Mouse (Mus musculus): Measurements from ENCODE around the gene Itprid1. TPM values are rescaled to one million over a fixed set of nuclear protein-coding genes. Genes with fewer than 3 reads are reported as not detected.

The Itprid1 gene
- polyA plus RNA-seq, 1 experiment = not detected

DNA sequence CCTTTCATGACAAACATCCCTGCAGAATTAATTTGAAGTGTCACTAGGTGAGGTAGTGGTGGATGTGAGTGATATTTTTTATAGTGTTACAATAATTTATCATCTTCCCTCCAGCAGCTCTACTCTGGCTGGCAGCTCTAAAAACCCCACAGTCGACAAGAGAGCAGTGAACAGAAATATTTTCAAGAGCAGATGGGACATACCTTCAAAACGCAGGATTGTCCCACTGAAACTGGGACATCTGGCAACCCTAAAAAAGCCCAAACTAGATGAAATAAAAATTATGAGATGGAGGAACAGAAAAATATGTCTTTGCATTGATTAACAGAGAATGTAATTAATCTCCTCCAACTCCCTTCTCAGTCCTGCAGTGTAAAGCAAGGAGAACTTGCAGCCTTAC lies 30.2 kb upstream of the Itprid1 start:
- no peak overlapping the region for H3K4me3 ChIP-seq (ENCODE audit: insufficient read depth, low read length)
- no peak overlapping the region for H3K27ac ChIP-seq (ENCODE audit: insufficient read depth, low read length)
- TF ChIP-seq CTCF (IDR thresholded peaks at IDR 0.05; ENCODE audit: borderline replicate concordance, insufficient read depth, low read length) (no peak), POLR2A (IDR thresholded peaks at IDR 0.05; ENCODE audit: low read depth, low read length) (no peak)
- no peaks in the 10 kb centered on the region for H3K4me1 ChIP-seq (ENCODE audit: control insufficient read depth, insufficient read depth, low read length)

DNA sequence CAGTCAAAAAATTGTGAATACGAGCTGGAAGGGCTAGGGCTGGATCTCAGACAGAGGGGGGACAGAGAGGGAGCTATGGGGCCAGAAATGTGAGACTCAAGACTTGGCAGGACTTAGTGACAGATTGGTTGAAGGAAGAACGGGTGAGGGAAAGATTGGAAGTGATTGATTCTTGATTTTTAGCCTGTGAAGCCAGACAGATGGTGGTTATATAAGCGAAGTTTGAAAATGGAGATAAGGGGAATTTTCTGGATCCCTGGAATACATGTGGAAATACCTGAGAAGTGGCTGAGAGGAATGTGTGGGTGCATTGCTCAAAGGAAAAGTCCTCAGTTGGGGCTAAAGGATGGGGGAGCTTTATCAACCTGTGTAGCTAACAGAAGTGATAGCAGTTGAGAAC lies 28.0 kb upstream of the Itprid1 start:
- TF ChIP-seq POLR2A (IDR thresholded peaks at IDR 0.05; ENCODE audit: low read depth, low read length) (no peak), CTCF (IDR thresholded peaks at IDR 0.05; ENCODE audit: borderline replicate concordance, insufficient read depth, low read length) (no peak)
- no peaks in the 10 kb centered on the region for H3K4me1 ChIP-seq (ENCODE audit: control insufficient read depth, insufficient read depth, low read length)
- no peak overlapping the region for H3K27ac ChIP-seq (ENCODE audit: insufficient read depth, low read length)
- no peak overlapping the region for H3K4me3 ChIP-seq (ENCODE audit: insufficient read depth, low read length)

DNA sequence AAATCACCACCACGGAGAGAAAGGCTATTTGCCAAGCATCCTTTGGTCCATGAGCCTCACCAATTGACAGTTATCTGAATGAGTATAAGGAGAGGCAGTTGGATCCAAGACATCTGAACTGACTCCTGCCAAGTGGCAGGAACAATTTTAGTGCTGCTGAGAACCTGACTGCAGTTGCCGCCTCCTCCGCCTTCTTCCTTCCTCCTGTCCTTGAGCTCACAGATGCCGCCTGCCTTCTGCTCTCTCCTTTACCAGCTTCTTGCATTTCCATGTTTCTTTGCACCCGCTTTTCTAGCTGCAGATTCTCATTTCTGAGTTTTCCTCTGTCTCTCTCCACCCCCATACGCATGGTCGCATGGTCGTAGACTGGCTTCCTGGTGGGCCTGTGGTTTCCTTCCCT lies 25.5 kb upstream of the Itprid1 start:
- TF ChIP-seq CTCF (IDR thresholded peaks at IDR 0.05; ENCODE audit: borderline replicate concordance, insufficient read depth, low read length) (no peak), POLR2A (IDR thresholded peaks at IDR 0.05; ENCODE audit: low read depth, low read length) (no peak)
- H3K4me3 ChIP-seq (ENCODE audit: insufficient read depth, low read length) = no peak overlapping the region
- H3K27ac ChIP-seq (ENCODE audit: insufficient read depth, low read length) = no peak overlapping the region
- no peaks in the 10 kb centered on the region for H3K4me1 ChIP-seq (ENCODE audit: control insufficient read depth, insufficient read depth, low read length)

DNA sequence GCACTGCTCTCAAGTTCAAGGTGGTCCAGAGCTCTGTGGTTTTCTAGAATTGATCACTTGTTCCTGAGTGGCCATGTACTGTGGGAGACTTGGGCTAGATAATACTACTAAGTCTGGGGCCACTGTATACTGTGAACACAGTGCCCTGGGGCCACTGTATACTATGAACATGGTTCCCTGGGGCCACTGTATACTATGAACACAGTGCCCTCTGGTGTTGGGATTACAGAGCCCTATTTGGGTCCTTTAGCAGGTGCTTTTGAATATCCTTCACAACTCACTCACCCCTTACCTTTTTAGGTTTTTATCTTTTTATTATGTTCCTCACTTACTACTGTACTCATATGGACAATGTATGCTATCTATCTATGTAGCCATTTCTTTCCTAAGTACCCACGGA lies 24.3 kb upstream of the Itprid1 start:
- TF ChIP-seq CTCF (IDR thresholded peaks at IDR 0.05; ENCODE audit: borderline replicate concordance, insufficient read depth, low read length) = no peak
- no peak for TF ChIP-seq POLR2A (IDR thresholded peaks at IDR 0.05; ENCODE audit: low read depth, low read length)
- no peaks in the 10 kb centered on the region for H3K4me1 ChIP-seq (ENCODE audit: control insufficient read depth, insufficient read depth, low read length)

DNA sequence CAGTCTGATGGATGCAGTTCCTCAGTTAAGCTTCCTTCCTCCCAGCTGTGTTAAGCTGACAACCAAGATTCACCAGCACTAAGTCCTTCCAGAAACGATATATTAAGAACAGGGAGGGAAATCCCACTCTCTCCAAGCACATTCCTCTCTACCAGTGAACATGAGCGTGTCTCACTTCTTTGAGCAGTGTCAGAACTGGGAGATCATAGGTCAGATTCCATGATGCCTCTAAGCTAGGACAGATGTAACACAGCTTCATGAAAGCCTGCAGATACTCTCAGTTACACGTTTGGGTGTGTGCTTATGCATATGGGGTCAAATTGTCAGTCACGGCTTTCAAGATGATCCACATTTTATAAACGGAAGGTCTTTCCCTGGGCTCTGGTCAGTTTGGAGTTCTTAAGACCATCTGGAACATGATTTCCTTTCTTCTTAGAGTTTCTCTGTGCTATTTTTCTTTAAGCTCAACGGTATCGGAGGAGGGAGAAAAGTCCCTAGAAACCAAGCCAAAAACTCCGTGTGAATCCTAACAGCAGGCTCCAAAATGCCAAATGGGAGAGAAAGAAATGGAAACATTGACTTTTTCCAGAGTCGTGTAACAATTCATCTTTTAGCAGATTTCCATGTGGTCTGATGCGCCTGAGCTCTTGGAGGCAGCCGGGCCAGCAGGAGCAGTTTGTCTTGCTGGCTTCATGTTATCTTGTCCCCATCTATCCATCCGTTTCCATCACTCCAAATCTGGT lies 22.3 kb upstream of the Itprid1 start:
- no peak overlapping the region for H3K27ac ChIP-seq (ENCODE audit: insufficient read depth, low read length)
- H3K4me1 ChIP-seq (ENCODE audit: control insufficient read depth, insufficient read depth, low read length) = no peaks in the 10 kb centered on the region
- TF ChIP-seq CTCF (IDR thresholded peaks at IDR 0.05; ENCODE audit: borderline replicate concordance, insufficient read depth, low read length) = no peak
- TF ChIP-seq POLR2A (IDR thresholded peaks at IDR 0.05; ENCODE audit: low read depth, low read length) = no peak
- no peak overlapping the region for H3K4me3 ChIP-seq (ENCODE audit: insufficient read depth, low read length)

More for the DNA sequence above, 24.3 kb upstream of the Itprid1 start:
- H3K27ac ChIP-seq (ENCODE audit: insufficient read depth, low read length) = no peak overlapping the region
- H3K4me3 ChIP-seq (ENCODE audit: insufficient read depth, low read length) = no peak overlapping the region

DNA sequence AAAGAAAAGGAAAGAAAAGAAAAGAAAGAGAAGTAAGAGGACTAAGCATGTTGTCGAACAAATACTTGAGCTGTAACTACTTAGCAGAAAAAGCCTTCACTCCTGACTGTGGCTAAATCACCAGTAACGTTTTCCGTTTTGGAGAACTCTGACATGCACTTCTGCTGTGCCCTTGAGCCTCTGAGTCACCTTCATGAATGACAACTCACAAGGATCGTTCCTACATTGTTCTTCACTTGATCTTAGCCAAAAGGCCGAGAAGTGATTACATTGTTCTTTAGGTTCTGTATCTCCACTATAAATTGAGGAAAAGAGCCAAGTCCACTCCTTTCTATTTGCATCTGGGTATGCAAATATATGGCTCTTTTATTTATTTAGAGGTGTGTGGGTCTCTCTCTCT lies 19.8 kb upstream of the Itprid1 start:
- no peaks in the 10 kb centered on the region for H3K4me1 ChIP-seq (ENCODE audit: control insufficient read depth, insufficient read depth, low read length)
- TF ChIP-seq POLR2A (IDR thresholded peaks at IDR 0.05; ENCODE audit: low read depth, low read length) (no peak), CTCF (IDR thresholded peaks at IDR 0.05; ENCODE audit: borderline replicate concordance, insufficient read depth, low read length) (no peak)
- H3K4me3 ChIP-seq (ENCODE audit: insufficient read depth, low read length) = no peak overlapping the region
- no peak overlapping the region for H3K27ac ChIP-seq (ENCODE audit: insufficient read depth, low read length)

DNA sequence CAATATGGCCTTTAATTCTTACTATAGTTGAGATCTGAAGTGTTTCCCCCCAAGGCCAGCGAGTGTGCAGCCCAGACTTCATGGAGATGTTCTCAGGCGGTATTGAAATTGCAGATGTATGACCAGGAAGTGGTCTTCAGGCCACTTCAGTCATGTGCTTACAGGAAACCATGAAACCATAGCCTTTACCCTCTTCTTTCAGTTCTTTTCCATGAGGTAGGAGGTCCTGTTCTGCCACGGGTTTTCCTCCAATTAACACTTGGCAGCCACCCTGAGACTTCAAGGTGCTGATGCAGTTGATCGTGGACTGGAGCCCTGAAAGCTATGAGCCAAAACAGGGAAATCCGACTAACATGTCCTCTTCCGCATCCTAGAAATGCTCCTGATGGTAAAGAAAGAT lies 7.0 kb upstream of the Itprid1 start:
- H3K27ac ChIP-seq (ENCODE audit: insufficient read depth, low read length) = no peak overlapping the region
- H3K4me1 ChIP-seq (ENCODE audit: control insufficient read depth, insufficient read depth, low read length) = no peaks in the 10 kb centered on the region
- TF ChIP-seq POLR2A (IDR thresholded peaks at IDR 0.05; ENCODE audit: low read depth, low read length) (no peak), CTCF (IDR thresholded peaks at IDR 0.05; ENCODE audit: borderline replicate concordance, insufficient read depth, low read length) (no peak)
- no peak overlapping the region for H3K4me3 ChIP-seq (ENCODE audit: insufficient read depth, low read length)

DNA sequence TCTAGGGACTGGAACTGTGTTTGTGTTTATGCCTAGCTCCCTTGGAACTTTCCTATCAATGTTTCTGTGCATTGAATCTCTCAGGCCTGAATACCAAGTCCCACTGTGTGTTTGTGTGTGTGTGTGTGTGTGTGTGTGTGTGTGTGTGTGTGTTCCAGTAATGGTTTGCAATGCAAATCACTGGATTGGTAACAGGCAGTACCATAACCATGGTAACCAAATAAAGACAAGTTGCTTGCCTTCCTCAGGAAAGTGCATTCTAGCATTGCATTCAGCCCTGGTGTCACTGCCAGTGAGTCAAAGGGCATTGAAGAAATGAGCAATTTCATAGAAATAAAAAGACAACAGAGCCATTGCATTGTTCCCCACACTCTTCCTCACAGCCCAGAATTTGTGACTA lies 15.9 kb downstream of the Itprid1 start:
- TF ChIP-seq CTCF (IDR thresholded peaks at IDR 0.05; ENCODE audit: borderline replicate concordance, insufficient read depth, low read length) (no peak), POLR2A (IDR thresholded peaks at IDR 0.05; ENCODE audit: low read depth, low read length) (no peak)
- H3K27ac ChIP-seq (ENCODE audit: insufficient read depth, low read length) = no peak overlapping the region
- H3K4me1 ChIP-seq (ENCODE audit: control insufficient read depth, insufficient read depth, low read length) = no peaks in the 10 kb centered on the region
- H3K4me3 ChIP-seq (ENCODE audit: insufficient read depth, low read length) = no peak overlapping the region

DNA sequence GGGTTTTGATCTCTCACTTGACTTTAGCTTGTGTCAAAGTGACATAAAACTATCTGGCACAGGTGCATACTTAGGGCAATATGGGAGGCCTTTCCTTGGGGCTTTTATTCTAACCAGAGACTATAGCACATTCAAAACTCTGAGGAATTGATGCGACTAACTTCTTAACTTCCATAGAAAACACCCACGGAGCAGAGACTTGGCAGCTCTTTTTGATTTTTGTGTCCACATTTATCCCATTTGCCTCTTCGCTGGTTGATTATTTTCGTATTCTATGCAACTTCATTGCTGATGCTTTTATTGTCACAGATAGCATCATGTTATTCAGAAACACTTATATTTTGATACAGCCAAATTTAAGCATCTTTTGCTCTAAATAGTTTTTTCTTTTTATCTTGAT lies 19.4 kb downstream of the Itprid1 start:
- TF ChIP-seq POLR2A (IDR thresholded peaks at IDR 0.05; ENCODE audit: low read depth, low read length) (no peak), CTCF (IDR thresholded peaks at IDR 0.05; ENCODE audit: borderline replicate concordance, insufficient read depth, low read length) (no peak)
- H3K4me3 ChIP-seq (ENCODE audit: insufficient read depth, low read length) = no peak overlapping the region
- no peaks in the 10 kb centered on the region for H3K4me1 ChIP-seq (ENCODE audit: control insufficient read depth, insufficient read depth, low read length)
- no peak overlapping the region for H3K27ac ChIP-seq (ENCODE audit: insufficient read depth, low read length)

DNA sequence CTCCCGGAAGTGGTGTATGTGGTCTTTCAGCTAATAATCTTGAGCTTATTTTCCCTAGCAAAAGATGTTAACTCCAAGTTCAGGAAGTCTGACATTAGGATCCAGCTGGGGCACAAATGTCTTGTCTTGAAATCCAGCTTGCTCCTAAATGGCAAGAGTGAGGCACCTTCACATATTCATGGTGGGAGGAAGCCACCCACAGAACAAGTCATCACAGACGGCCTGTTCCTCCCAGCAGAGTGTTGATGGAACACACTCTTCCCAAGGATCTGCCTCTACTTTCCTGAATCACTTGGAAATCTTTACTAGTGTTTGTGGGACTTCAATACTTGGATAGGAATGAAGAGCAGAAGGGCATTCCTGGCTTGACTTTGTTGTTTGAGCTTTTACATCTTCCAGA lies 28.5 kb downstream of the Itprid1 start:
- TF ChIP-seq CTCF (IDR thresholded peaks at IDR 0.05; ENCODE audit: borderline replicate concordance, insufficient read depth, low read length) (no peak), POLR2A (IDR thresholded peaks at IDR 0.05; ENCODE audit: low read depth, low read length) (no peak)
- no peak overlapping the region for H3K27ac ChIP-seq (ENCODE audit: insufficient read depth, low read length)
- H3K4me3 ChIP-seq (ENCODE audit: insufficient read depth, low read length) = no peak overlapping the region
- H3K4me1 ChIP-seq (ENCODE audit: control insufficient read depth, insufficient read depth, low read length) = no peaks in the 10 kb centered on the region; the same call in 1 of the 2 replicates

All from embryonic fibroblast, embryonic 13.5 days (primary cell).